Mouse (Mus musculus) spleen, adult 2 months (tissue): Measurements from ENCODE around the gene Gast. TPM values are rescaled to one million over a fixed set of nuclear protein-coding genes. Genes with fewer than 3 reads are reported as not detected.
"Not testable (repeated sequence)": the region's sequence is repeated elsewhere in the genome, so short reads cannot be mapped to it uniquely, and the experiment has no call there.

ENCODE experiments used
- DNase-seq, 2 experiments: peaks; one replicate each; pipeline versions ENCODE4 v3.0.0 to v3.0.0-alpha.2; 2012 to 2021; ENCODE audit warnings: low spot score in 2 of 2, low read depth in 1 of 2
- H3K27ac ChIP-seq: fragments of 200-500 bp; 2 replicates; pipeline ENCODE4 v1.5.1; 2012; ENCODE audit warnings: low read length, inconsistent platforms; ENCODE audit not compliant: insufficient read depth
- H3K27me3 ChIP-seq: fragments of 200-500 bp; 2 replicates; pipeline ENCODE4 v1.6.1; 2012; ENCODE audit warnings: mild to moderate bottlenecking, moderate library complexity, low read length, inconsistent platforms; ENCODE audit not compliant: control insufficient read depth, insufficient read depth
- H3K36me3 ChIP-seq: fragments of 200-500 bp; 2 replicates; pipeline ENCODE4 v1.6.1; 2012; ENCODE audit warnings: mild to moderate bottlenecking, low read length, inconsistent platforms; ENCODE audit not compliant: control insufficient read depth, insufficient read depth
- H3K4me1 ChIP-seq: fragments of 200-500 bp; 2 replicates; pipeline ENCODE4 v1.6.1; 2011; ENCODE audit warnings: inconsistent platforms; ENCODE audit not compliant: control insufficient read depth, insufficient read depth, insufficient read length
- H3K4me3 ChIP-seq: fragments of 200-500 bp; 2 replicates; pipeline ENCODE4 v1.5.1; 2011; ENCODE audit warnings: mild to moderate bottlenecking, inconsistent platforms; ENCODE audit not compliant: insufficient read depth, insufficient read length; ENCODE audit errors: extremely low read depth
- CTCF ChIP-seq: fragments of 200-500 bp; IDR thresholded peaks from 2 replicates; pipeline ENCODE4 v1.5.1; 2011; ENCODE audit warnings: mild to moderate bottlenecking, inconsistent platforms; ENCODE audit not compliant: insufficient read depth, insufficient read length, insufficient replicate concordance; ENCODE audit errors: extremely low read depth
- POLR2A ChIP-seq: fragments of 200-500 bp; IDR thresholded peaks from 2 replicates; pipeline ENCODE4 v1.6.1; 2011; ENCODE audit warnings: low read depth, low read length, inconsistent platforms
- WGBS: fragments of 180-500 bp; shearing (Covaris S2); methylation state at CpG from one replicate; pipeline ENCODE4 v1.1.7; 2018; 5-methylcytosine and 5-hydroxymethylcytosine counted together
- polyA plus RNA-seq: library from polyadenylated mRNA; depleted of rRNA; stranded (reverse); fragments of >200 nt; gene quantifications from 2 replicates; pipeline ENCODE4 v1.2.3, GENCODE M21; 2012

Gast gene
- polyA plus RNA-seq, 1 experiment: not detected

DNA sequence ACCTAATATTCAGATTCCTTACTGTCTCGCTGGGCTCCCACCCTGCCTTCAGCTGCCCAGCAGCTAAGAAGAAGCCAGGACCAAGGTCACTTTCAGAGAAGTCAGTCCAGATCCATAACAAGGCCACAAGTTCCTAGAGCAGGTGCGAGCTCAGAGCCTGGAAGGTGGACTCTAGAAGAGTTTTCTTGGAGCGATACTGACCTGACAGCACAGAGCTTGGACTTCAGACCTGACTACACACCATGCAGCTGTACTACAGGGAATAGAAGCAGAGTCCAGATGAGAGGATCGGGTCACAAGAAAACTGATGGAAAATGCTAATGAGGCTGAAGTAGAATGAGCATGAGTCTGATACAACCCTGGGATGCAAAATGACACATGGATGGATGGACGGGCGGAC is 20.8 kb upstream of the Gast start:
- TF ChIP-seq CTCF: no peak
- TF ChIP-seq POLR2A: no peak
- no peak overlapping the region for H3K27ac ChIP-seq
- H3K4me1 ChIP-seq: no peaks in the 10 kb centered on the region
- 96% methylated on average over 6 of the region's 6 CpGs for WGBS
- no peak for DNase-seq
- no peaks in the 10 kb centered on the region for H3K36me3 ChIP-seq
- no peaks in the 10 kb centered on the region for H3K27me3 ChIP-seq
- H3K4me3 ChIP-seq: no peak overlapping the region

DNA sequence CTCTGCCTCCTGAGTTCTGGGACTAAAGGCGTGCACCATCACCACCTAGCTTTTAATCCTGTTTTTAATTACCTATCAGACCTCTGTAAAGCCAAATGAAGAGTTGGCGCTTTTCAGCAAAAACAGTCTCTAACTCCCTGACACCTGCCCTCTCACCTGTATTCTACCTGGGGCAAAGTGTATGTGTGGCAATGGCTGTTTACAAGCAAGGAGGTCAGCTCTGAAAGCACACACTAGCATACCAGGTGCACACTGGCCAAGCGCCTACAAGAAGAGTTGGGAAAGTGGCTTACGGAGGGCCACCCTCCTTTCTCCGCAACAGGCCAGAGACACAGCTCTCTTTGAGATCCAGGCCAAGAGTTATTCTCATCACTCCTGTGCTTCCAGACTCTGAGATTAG is 18.8 kb upstream of the Gast start:
- Histone ChIP-seq H3K4me3 (no peak overlapping the region), H3K27me3 (no peaks in the 10 kb centered on the region), H3K4me1 (no peaks in the 10 kb centered on the region), H3K27ac (no peak overlapping the region), H3K36me3 (no peaks in the 10 kb centered on the region; the same call in 1 of the 2 replicates)
- TF ChIP-seq CTCF (no peak), POLR2A (no peak)
- no peak for DNase-seq
- 94% methylated on average over 5 of the region's 5 CpGs for WGBS

DNA sequence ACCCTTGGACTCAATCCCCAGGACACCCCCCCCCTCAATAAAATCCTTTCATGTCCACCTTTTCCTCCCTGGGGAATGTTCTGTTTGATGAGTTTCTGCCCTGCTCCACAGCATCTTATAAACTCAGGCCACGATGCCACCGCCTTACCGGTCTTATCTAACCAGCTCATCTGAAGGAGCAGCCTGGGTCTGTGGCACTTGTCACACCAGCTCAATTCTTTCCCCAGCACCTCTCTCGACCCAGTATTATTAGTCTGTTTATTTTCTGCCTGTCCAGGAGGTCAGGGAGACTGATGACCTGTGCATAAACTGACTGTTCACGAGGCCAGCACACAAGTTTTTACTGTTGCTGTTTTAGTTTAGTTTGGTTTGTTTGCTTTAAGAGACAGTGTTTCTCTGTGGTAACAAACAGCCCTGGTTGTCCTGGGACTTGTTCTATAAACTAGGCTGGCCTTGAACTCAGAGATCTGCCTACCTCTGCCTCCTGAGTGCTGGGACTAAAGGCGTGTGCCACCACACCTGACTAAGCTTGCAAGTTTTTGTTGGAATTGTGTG is 16.3 kb upstream of the Gast start:
- Histone ChIP-seq H3K4me3 (no peak overlapping the region), H3K27me3 (no peaks in the 10 kb centered on the region), H3K27ac (no peak overlapping the region), H3K4me1 (no peaks in the 10 kb centered on the region), H3K36me3 (peaks cover 14% of the 10 kb centered on the region)
- 68% methylated on average over 6 of the region's 6 CpGs for WGBS
- no peak for DNase-seq
- TF ChIP-seq CTCF (no peak), POLR2A (no peak)

DNA sequence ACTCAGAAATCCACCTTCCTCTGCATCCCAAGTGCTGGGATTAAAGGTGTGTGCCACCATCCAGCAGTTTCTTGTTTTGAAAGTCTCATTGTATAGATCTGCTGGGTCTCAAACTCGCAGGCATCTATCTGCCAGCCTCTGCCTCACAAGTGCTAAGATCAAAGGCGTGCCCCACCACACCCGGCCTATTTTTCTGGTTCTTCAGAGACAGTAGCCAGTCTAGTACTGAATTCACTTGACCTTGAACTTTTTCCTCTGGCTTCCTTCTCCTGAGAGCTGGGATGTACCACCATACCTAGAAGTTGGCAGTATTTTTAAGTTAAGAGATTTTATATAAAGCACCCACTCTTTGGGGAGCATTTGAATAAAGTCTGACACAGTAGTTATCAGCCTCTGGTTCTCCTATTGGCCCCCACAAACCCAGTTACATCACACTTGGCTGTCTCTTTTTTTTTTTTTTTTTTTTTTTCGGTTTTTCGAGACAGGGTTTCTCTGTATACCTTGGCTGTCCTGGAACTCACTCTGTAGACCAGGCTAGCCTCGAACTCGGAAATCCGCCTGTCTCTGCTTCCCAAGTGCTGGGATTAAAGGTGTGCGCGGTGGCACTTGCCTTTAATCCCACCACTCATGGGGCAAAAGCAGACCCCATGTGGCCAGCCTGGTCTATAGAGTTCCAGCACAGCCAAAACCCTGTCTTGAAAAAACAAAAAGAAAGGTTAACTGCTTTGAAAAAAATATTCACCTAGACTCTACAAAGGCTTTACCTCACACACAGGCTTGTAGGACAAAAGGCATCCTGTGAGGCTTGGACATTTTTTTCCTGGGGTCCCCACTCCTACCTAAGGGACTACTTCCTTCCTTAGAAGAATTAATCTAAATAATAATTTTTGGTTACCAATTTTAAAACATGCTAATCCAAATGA is 15.4 kb upstream of the Gast start:
- Histone ChIP-seq H3K4me1 (no peaks in the 10 kb centered on the region), H3K4me3 (no peak overlapping the region), H3K36me3 (peaks cover 14% of the 10 kb centered on the region), H3K27me3 (no peaks in the 10 kb centered on the region), H3K27ac (no peak overlapping the region)
- TF ChIP-seq POLR2A (no peak), CTCF (no peak)
- no peak for DNase-seq
- 75% methylated on average over 10 of the region's 10 CpGs for WGBS

DNA sequence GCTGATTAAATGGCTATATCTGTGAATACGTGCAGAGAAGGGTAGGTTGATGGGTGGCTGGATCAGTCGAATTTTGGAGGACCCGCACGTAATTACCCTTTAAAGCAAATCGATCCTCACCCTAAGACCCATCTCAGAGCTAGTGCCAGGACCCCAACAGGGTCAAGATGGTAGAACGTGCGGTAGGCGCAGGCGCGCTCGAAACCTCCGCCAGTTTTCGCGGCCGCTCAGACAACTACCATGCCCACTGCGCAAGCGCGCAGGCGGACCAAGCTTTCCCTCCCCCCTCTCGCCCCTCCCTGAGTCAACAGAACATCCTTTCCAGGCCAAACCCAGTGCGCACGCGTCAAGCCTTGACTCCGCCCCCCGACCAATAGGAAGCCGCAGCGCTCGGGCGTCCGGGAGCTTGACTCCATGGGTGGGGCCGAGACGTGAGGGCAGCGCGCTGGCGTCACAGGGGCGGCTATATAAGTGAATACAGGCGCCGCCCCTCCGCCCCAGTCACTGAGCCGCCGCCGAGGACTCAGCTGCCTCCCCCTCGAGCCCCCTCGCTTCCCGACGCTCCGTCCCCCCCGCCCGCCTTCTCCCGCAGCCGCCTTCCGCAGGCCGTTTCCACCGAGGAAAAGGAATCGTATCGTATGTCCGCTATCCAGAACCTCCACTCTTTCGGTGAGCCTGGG is 14.6 kb upstream of the Gast start, which contains the start of gene Eif1:
Gene Eif1 (plus strand): TSS at position 394 of the 680 bp plus-strand sequence.
- Histone ChIP-seq H3K36me3 (peaks cover 14% of the 10 kb centered on the region), H3K4me1 (no peaks in the 10 kb centered on the region), H3K4me3 (peak within 1 kb of the TSS; percentile 82), H3K27me3 (no peaks in the 10 kb centered on the region), H3K27ac (peak within 1 kb of the TSS; percentile 97)
- DNase-seq: peak; percentile 99 to 100
- TF ChIP-seq POLR2A (peak; percentile 74), CTCF (no peak)
- WGBS: under 1% methylated on average over 52 of the region's 58 CpGs

DNA sequence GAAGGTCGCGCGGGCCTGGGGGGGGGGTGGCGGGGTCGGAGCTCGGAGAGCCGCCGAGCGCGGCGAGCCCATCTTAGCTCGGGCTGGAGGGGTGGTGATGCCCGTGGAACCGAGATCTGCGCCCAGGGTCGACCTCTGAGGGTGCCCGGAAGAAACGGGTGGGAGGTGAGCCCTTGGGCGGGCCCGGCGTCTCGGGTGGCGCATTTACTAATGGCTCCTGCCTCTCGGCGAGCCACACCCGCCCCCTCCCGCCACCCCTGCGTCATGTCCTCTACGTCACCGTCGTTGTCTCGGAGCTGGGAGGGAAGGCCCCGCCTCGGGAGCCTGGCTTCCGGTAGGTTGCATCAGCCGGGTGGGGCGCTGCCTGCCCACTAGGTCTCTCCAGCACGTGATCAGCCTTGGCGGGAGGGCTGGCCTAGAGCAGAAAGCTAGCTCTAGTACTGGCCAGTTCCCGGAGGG is 14.0 kb upstream of the Gast start:
- H3K4me1 ChIP-seq: no peaks in the 10 kb centered on the region
- peak; percentile 92 to 95 for DNase-seq
- H3K27me3 ChIP-seq: no peaks in the 10 kb centered on the region
- peak overlapping the region; percentile 82 for H3K4me3 ChIP-seq
- peaks cover 14% of the 10 kb centered on the region for H3K36me3 ChIP-seq
- WGBS: under 1% methylated on average over 38 of the region's 40 CpGs
- H3K27ac ChIP-seq: peak overlapping the region; percentile 97
- TF ChIP-seq CTCF (no peak), POLR2A (peak; percentile 80)

DNA sequence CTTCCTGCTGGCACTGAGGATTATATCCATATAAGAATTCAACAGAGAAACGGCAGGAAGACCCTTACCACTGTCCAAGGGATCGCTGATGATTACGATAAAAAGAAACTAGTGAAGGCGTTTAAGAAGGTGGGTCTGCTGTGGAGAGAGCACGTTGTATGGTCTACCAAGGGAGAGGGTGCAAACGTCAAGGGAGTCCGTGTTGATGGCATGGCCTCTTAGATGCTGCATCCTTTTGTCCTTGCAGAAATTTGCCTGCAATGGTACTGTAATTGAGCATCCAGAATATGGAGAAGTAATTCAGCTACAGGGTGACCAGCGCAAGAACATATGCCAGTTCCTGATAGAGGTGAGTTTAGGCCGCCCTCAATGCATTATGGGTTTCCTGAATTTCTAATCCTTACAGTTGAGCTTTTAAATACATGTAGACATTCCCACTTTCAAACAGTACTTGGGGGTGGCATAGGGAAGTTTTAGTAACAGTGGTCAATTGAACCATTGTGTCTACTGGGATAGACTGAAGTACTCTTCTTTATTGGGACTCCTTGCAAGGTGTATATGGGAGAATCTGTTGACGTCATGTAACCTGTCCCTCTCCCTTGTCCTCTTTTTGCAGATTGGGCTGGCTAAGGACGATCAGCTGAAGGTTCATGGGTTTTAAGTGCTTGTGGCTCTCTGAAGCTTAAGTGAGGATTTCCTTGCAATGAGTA is 13.4 kb upstream of the Gast start:
- not testable (repeated sequence) for DNase-seq, H3K27me3 ChIP-seq, H3K4me1 ChIP-seq
- Histone ChIP-seq H3K27ac (peak overlapping the region; percentile 28; the same call in 1 of the 2 replicates), H3K36me3 (peaks cover 14% of the 10 kb centered on the region), H3K4me3 (peak overlapping the region; percentile 82)
- WGBS: 14% methylated on average over 11 of the region's 11 CpGs

DNA sequence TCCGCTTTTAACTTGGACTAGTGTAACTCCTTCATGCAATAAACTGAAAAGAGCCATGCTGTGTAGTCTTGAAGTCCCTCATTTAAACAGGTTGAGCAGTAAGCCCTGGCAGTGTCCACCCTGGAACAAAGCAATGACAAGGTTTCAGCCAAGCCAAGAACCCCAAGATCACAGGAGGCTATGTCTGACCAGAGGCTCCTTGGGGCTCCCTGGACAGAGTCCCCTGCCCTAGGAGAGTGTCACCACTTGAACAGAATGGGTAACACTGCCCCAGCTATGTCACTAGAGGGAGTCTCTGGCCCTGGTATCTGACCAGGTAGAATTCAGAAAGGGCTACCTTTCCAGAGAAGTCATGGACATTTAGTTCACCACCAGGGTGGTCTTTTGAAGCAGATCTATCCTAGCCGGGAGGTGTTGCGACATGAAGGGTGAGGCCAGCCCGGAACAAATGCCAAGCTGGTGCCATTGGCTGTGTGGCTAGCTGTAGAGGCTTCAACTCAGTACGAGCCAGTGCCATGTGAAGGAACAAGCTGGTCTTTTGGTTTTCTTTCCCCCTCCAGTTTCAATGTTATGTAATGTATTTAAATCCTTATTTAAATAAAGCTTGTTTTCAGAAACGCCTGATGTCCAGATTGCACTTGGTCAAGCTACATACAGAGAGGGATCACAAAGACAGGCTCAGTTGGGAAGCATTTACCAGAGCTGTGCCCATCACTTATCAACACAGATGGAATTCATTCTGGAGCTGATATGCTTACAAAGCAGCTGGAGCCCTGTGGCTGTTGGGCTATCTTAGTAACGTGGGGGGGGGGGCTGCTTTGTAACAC is 12.5 kb upstream of the Gast start:
- not testable (repeated sequence) for H3K4me3 ChIP-seq, H3K27ac ChIP-seq, H3K4me1 ChIP-seq, H3K27me3 ChIP-seq, DNase-seq
- 82% methylated on average over 7 of the region's 7 CpGs for WGBS
- H3K36me3 ChIP-seq: peaks cover 14% of the 10 kb centered on the region
